Mouse (Mus musculus): ENCODE measurements at regions not wholly inside any gene's neighbourhood (a gene's known extent, or its start where the extent isn't known, plus 50 kb on each side); places are given as distances from the start of the nearest gene placed in this dataset.
A peak's percentile ranks its signal among the peaks of the same experiment; 100 is the strongest.
"Not testable (repeated sequence)": the region's sequence is repeated elsewhere in the genome, so short reads cannot be mapped to it uniquely, and the experiment has no call there.

DNA sequence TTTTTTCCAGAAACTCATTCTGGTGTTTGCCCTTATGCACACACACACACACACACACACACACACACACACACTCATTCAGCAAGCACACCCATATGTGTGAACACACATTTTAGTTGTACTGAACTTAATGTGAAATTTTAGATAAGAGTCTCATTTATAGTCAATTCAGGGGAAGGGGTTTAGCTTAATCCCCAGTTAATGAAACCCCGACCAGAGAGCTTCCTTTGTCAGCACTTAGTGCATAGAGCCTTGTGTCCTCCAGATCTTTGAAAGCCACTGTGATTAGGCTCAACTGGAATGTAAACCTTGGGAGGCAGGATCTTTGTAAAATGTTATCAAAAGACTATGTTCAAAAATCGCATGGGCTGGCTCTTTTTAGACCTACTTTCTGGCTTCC lies 53.4 kb downstream of the Rps12 start:
- no peak for DNase-seq (ENCODE audit: low spot score)

DNA sequence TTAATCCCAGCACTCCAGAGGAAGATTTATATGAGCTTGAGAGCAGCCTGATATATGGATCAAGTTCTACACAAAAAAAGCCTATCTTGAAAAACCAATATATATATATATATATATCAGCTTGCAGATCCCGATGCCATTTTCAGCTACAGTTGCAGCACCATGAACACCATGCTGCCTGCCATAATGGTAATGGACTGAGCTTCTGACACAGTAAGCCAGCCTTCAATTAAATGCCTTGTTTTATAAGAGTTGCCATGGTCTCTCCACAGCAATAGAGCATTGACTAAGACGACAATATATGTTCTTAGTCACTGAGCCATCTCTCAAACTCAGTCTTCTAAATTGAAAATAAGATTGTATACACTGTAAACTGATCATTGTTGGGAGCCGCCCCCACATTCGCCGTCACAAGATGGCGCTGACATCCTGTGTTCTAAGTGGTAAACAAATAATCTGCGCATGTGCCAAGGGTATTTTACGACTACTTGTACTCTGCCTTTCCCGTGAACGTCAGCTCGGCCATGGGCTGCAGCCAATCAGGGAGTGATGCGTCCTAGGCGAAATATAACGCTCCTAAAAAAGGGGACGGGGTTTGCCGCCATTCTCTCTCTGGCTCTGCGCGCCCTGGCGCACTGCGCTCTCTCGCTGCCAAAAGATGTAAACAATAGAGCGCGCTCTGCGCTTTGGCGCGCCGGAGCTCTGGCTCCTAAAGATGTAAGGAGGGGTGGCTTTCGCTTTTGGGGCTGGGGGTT lies 60.9 kb downstream of the Rps12 start:
- DNase-seq (ENCODE audit: low spot score) = not testable (repeated sequence)

DNA sequence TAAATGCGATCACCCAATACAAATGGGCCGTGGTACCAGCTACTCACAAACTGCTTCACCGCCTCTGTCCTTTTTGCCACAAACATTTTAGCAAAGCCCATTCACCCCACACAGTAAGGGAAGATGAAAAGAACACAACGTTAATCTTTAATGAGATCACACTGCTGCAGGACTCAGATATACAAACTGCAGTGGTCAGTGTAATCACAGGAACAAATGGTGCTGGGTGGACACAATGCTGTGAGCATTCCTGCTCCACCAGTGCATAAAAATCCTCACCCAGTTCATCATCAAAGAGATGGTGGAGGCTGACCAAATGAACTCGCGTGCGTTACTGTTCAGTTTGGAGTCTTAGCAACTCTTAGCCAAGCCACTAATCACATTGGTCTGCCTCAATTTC lies 69.0 kb downstream of the Rps12 start:
- no peak for DNase-seq (ENCODE audit: low spot score)

DNA sequence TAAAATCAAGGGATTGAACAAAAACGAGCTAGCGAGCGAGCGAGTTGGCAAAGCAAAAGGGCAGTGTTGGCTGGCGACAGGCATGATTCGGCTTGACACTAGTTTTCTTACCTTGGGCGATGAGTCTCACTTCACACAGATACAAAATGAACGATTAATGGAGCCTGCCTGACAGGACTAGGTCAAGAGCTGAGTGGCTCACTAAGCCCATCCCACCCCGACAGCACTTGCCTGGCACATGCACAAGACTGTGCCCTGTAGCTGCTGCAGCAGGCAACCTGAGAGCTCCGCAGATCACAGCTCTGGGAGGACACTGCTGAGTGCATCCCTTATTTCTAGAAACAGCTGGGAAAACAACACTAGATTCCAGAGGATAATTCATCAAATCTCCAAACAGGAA lies 71.6 kb downstream of the Rps12 start:
- DNase-seq (ENCODE audit: low spot score) = no peak

DNA sequence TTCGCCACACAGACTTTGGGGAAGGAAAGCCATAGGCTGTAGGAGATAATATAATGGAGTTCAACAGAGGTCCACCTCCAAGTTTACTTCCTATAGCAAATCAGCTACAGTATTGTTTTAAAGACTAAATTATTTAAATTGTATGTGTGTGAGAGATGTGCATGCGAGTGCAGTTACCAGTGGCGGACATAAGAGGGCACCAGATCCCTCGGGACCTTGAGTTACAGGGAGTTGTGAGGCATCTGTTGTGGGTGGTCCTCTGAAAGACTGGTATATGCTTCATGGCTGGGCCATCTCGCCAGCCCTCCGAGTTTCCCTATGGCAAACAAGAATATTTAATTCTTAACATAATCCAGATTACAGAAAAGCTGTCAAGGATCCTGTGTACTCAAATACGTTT lies 72.0 kb downstream of the Rps12 start:
- no peak for DNase-seq (ENCODE audit: low spot score)

DNA sequence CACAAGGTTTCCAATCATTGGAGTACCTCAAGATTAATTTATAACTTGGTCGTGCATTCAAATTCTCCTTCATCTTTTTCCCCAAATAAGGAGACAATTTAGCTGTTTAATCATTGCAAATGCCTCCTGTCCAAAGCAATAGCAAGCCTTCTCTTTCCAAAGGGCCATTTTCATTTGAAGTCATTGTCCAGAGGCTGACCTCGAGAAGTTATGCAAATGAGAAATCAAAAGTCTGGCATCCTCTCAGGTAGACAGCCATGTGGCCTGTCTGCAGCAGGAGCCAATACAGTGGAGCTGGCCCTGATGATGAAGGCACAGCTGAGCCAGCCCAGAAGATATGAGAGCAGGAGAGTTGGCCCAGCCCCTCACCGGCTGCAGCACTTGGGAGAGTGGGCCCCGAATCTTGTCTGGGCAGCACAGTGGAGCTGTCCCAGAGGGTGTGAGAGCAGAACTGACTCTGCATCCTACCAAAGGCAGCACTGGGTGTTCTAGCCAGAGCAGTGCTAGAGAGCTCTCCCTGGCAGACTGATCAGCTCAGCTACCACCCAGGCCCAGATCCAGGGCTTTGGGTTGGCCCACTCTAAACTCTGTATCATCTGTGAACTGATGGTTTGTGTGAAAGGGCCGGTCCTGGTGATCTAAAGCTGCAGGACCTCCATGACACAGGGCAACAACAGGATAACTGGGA lies 74.2 kb downstream of the Rps12 start:
- DNase-seq (ENCODE audit: low spot score) = no peak

DNA sequence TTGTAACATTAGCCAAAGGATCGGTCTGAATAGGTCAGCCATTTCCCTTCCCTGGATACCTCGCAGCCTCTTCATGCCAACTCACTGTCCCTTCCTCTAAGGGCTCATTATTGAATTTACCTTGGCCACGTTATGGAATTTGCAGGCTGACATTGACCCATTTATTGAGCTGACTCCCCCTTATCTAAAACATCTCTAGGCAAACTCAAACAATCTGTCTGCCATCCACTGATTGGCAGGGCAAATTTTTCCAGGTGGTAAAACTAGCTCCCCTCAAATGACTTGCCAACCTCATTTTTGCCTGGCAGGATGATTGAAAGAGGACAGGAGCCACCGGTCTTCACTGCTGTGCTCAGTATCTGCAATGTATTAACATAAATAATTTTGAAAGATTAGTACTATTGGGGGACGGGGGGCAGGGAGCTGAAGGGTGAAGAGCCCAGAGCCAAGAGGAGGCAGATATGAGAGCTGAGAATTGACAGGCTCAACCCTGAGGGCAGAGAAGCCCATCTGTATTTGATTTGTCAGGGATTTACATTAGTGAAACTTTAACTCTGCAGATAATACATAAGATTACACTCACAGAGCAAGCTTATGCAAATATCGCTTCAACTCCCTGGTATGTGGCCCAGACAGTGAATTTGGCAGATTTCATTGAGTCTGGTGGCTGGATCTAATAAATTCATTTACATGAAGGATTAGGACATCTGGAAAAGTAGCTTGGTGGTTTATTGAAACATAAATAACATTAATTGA lies 75.5 kb downstream of the Rps12 start:
- no peak for DNase-seq (ENCODE audit: low spot score)

DNA sequence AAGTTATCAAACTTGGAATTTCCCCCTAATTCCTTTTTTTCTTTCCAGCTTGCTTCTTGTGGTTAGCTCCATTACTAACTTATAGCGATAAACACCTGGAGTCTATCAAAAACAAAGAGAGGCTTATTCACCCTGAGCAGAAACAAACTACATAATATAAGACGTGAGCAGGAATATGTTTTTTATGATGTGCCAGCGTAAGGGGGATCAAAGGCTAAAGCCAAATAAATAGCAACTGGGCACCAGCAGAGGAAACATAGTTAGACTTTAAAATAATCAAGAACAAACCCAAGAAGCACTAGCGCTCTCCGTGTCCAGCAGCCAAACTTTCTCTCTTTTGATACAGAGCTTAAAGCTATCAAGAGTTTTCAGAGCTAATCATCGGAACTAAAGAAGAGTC lies 76.1 kb downstream of the Rps12 start:
- no peak for DNase-seq (ENCODE audit: low spot score)

DNA sequence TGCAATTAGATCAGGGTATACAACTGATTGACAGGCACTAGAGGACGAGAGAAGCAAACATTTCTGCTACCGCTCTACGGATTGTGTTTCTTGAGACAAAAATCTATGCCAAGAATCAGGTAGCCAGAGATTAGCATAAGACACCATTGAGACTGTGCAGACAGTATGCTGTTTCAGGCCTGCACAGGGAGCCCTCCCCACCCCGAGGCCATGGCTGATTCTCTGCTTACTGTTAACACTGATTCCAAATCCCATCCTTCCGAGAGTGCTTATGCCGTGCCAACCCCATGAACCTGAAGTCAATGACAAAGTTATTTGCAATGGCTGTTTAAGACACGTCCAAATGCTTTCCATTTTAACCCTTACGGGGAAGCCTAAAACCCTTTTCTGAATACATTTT lies 78.8 kb downstream of the Rps12 start:
- no peak for DNase-seq (ENCODE audit: low spot score)

DNA sequence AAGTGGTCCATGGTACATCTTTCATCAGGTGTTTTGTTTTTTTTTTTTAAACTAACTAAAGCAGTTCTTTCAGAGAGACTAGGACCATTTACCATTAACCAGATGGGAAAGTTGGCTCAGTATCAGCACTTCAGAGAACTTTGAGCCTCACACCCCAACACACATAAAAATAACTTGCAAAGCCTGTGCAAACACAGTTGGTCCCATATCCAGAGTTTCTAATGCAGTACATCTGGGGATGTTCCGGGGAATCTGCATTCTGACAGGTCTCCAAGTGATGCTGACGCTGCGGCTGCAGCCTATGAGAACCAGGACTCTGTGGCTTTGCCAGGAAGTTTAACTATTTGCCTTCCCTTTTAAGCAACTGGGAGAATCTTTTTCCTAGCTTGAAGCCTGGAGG lies 79.9 kb downstream of the Rps12 start:
- DNase-seq (ENCODE audit: low spot score) = no peak

DNA sequence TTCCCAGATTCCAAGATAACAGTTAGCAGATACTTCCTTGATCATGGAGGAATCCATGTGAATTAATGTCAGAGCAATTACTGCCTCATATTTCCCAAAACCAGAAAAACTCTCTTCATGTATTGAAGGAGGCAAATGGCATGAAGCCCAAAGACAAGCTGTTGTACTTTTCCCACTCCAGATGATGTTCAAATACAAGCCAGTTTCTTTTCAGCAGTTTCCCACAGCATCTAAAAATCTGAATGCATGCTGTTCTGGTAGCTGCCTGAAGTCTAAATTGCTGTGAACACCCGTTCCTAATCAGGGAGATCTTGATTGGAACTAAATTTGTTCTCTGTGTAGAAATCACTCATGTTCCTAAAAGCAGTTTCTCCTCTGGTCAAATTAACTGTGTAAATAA lies 83.0 kb downstream of the Rps12 start:
- DNase-seq (ENCODE audit: low spot score) = no peak

DNA sequence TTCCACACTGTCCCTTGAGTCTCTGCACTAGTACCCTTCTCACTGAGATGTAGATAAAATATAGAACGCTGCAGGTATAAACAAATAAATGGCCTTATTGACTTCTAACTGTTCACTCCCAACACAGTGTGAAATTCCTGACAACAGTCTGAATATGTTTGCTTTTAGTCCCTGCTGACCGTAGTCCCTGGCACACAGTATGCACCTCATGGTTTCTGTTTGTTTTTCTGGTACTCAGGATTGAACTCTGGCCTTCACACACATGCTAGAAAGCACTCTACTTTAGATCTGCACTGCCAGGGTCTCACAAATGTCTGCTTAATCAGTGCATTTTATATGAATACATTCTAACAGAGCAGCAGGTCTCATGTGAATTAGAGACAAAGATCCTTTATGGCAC lies 95.8 kb downstream of the Rps12 start:
- no peak for DNase-seq (ENCODE audit: low spot score)

DNA sequence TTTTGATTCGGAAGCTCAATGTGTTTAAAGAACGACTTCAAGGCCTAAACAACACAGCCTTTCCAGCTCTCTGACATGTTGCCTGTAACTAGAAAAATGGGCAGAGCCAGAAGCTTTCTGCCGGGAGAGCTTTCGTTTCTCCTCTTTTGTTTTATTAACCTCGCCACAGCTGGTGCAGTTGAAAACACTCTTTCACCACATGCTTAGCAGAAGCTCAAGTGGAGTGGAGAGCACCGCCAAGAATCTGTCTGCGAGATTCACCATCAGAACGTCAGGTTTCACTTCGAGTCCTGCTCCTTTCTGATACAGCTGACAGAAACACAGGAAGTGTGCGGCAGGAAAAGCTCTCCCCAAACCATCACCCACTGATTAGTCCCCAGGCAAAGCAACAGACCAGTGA lies 100.1 kb downstream of the Rps12 start:
- DNase-seq (ENCODE audit: low spot score) = peak; percentile 15

DNA sequence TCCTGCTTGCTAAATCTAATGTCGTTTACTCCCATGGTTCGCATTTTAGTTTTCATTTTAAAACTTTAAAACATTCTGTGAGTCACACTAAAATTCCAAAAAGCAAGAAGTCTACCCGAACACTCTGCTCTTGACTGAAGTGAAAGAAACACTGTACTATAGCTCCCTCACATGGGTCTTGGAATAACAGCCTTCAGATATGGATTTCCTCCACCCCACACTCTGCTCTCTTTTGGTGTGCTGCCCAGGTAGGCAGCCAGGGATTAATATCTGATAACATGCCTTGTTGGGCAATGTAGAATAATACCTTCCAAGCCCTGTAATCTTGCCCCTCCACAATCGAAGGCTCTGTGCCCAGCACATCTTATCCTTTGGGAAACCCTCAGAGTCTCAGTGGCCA lies 104.0 kb downstream of the Rps12 start:
- DNase-seq (ENCODE audit: low spot score) = no peak

DNA sequence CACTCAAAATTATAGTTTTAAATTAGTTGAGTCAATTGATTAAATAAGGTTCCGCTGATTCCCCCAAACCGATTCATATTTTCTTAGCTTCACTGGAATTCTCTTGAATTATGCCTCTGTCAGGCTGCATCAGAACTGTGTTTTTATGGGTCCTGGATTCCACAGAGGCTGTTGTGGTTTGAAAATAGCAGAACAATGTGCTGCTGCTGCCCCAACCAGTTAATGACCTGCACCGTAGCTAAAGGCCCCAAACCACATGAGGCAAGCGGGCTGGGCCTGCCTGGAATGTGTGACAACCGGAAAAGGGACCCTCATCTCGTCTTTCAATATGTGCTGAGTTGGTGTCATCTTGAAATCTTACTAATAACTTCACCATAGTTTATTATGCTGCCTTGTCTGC lies 111.2 kb downstream of the Rps12 start:
- DNase-seq (ENCODE audit: low spot score) = no peak

DNA sequence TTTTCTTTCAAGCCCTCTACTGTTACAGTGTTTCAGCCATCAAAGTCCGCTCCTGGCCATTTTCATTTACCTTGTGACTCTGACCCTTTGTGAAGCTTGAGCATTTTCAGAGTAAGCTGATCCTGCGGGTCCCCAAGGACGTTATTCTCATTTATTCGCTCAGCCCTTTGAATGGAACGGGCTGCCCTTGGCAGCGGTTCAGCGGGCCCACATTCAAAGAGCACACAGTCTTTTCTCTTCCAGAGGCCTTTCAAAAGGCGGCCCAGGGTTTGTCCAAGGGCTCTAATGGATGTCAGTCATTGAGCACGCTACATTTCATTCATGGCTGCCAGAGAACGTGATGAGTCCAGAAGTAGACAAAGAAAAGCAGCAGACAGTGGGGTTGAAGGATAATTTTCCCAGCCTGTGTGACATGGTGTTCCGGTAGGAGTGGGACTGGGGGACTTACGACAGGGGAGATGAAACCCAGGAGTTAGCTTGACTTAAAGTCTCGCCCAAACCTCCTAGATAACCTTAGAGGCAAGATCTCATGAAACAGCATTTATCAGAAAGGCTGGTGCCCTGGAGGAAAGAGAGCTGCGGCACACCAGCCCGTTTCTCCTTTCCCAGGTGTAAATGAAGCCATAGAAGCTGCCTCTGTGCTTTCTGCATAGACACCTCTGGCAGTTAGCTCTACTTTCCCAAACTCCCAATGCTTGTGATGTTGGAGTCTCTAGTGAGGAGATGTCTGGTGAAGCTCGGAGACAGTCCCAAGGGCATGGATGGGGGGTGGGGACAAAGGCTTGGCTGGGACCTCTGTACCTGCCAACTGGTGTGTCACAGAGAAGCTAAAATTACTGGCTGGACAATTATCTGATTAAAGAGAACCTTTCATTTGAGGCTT lies 112.2 kb downstream of the Rps12 start:
- no peak for DNase-seq (ENCODE audit: low spot score)

DNA sequence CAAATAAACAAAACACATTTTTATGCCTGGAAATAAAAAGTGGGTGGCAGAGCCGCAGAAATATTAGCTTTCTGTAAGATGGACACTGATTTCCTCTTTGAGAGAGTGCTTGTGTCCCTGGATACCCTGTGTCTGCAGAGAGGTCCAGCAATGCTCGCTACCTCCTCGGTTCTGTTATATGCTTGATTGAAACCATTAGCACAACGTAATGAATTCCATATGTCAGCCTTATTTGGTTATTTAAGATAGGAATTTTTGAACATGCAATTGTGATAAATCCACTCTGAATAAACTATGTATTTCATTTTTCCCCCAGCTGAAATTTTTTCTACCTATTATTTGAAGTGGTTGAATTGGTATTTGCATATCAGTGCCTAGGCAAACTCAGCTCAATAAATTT lies 114.8 kb downstream of the Rps12 start:
- DNase-seq (ENCODE audit: low spot score) = no peak

DNA sequence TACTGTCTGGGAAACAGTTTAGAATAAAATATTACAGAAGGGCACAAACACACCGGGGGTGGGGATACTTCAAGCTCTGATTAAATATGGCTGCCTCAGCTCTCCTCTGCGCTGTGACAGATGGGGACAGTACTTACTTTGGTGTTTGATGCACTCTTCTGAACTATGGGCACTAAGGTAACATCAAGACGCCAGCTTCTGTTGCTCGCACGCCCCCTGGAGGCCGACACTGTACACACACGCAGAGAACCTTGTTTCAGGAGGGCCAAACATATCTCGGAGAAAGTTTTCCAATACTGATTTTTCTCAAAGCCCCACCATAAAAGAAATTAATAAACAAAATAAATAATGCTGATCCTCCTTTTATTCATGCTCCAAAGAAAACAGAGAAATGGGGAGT lies 115.6 kb downstream of the Rps12 start:
- DNase-seq (ENCODE audit: low spot score) = no peak

DNA sequence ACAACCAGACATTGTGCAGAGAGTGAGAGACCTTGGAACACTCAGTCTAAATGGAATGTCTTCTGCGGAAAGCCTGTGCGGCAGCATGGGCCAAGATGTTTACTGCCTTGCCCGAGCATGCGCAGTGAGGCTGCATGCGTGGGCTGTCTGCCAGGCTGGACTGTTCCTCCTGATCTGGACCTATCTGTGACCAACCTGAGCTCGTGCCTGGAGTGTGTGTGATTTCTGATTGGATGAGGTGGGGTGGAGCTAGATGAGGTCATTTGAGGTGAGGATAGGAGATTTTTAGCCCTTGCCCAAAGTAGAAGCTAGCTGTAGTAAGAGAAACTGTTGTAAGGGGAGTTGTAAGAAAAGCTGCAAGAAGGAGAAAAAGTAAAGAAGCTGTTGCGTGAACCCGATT lies 121.2 kb downstream of the Rps12 start:
- DNase-seq (ENCODE audit: low spot score) = not testable (repeated sequence)

DNA sequence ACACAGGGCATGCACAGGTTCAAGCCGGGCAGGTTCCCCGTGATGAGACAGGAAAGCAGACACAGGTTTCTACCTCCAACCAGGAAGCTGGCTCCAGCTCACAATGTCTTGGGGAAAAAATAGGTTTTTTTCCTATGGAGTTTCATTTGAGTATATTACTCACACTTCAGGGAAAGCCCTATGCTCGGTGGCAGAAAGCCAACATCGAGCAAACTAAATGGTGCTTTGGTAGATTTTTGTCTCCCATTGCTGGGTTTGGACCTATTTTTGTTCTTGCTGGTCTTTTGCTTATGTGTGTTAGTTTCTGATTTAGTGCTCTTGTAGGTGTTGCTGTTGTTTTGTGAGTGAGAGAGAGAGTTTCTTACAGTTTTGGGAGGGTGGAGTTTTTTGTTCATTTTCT lies 160.9 kb downstream of the Rps12 start:
- no peak for DNase-seq (ENCODE audit: low spot score)

DNA sequence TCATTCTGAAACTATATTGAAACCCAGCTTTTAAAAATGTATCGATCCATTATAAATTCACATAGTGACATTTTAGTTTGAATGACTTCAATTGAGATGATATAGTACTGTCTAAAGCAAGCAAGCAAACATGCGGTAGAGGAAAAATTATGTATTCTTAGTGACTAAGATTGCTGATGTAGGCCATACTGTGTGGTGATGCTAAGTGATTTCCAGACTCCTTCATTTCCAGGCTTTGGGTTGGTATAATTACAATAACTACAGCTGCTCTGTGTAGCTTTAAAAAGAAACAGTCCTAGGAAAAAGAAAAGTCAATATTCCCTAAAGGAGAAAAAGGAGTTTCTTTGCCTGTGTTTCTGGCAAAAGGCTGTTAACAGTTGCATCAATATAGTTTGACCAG lies 175.0 kb downstream of the Rps12 start:
- no peak for DNase-seq (ENCODE audit: low spot score)

DNA sequence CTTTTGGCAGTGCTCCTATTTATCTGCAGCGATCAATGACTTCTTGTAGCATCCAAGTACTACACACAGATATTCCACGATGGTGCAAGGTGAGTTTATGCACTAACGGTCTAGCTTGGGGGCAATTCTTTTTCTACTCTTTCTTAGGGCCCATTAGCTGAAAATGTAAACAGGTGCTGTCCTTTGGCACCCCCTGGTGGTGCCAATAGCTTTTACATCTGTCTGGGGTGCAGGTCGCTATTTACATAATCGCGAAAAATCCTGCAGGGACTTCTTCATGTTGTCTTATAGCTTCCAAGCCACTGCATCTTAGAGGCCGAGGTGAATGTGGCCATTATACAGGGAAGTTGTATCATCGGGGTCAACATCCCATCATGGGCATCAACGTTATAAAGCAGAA lies 175.9 kb downstream of the Rps12 start:
- peak; percentile 21 for DNase-seq (ENCODE audit: low spot score)
